Mouse (Mus musculus) natural killer cell, adult 2 months (primary cell): ENCODE measurements around the gene Tmem120a.
A peak's percentile ranks its signal among the peaks of the same experiment; 100 is the strongest.

ENCODE experiments used
- DNase-seq, 2 experiments: peaks; one replicate each; pipeline ENCODE4 v3.0.0; 2022; ENCODE audit warnings: low spot score in 2 of 2

The Tmem120a gene

GRCm38 (mm10) chr5:135733071-135733470 is 11.2 kb downstream of the Tmem120a start:
- no peak for DNase-seq

- DNase-seq, result no peak
Observed at GRCm38 (mm10) chr5:135731322-135731721, 12.9 kb downstream of the Tmem120a start.

GRCm38 (mm10) chr5:135730916-135731315 is 13.3 kb downstream of the Tmem120a start:
- no peak for DNase-seq

- DNase-seq, result no peak
Observed at GRCm38 (mm10) chr5:135730278-135730677, 14.0 kb downstream of the Tmem120a start.

GRCm38 (mm10) chr5:135729351-135729750 is 14.9 kb downstream of the Tmem120a start:
- DNase-seq, result no peak

- DNase-seq, result no peak
Observed at GRCm38 (mm10) chr5:135728361-135728760, 15.9 kb downstream of the Tmem120a start.

GRCm38 (mm10) chr5:135727871-135728270 is 16.4 kb downstream of the Tmem120a start:
- no peak for DNase-seq

GRCm38 (mm10) chr5:135726641-135727346 is 17.5 kb downstream of the Tmem120a start:
- DNase-seq, result no peak

- DNase-seq, result no peak
Observed at GRCm38 (mm10) chr5:135725991-135726390, 18.3 kb downstream of the Tmem120a start.

GRCm38 (mm10) chr5:135725391-135725841 is 18.8 kb downstream of the Tmem120a start:
- DNase-seq, result no peak

GRCm38 (mm10) chr5:135724536-135725322 is 19.5 kb downstream of the Tmem120a start:
- DNase-seq, result no peak

GRCm38 (mm10) chr5:135723165-135723751 is 21.0 kb downstream of the Tmem120a start:
- DNase-seq, result no peak

GRCm38 (mm10) chr5:135722121-135722520 is 22.1 kb downstream of the Tmem120a start:
- DNase-seq, result no peak

GRCm38 (mm10) chr5:135721076-135721475 is 23.2 kb downstream of the Tmem120a start:
- no peak for DNase-seq

- DNase-seq, result no peak
Observed at GRCm38 (mm10) chr5:135720121-135720520, 24.1 kb downstream of the Tmem120a start.

GRCm38 (mm10) chr5:135719586-135720120 is 24.6 kb downstream of the Tmem120a start:
- DNase-seq, result no peak

- DNase-seq, result peak; percentile 32 to 36
Observed at GRCm38 (mm10) chr5:135715624-135716023, 28.6 kb downstream of the Tmem120a start.

GRCm38 (mm10) chr5:135713441-135714218 is 30.6 kb downstream of the Tmem120a start:
- DNase-seq, result peak; percentile 73 to 76

- DNase-seq, result no peak
Observed at GRCm38 (mm10) chr5:135712803-135713202, 31.4 kb downstream of the Tmem120a start.

- no peak for DNase-seq
Observed at GRCm38 (mm10) chr5:135711582-135712355, 32.5 kb downstream of the Tmem120a start.
